ENCODE assay signal across 7 mouse cellular contexts in genomic region chr17:80559050-80559449, GRCm38 (mm10). TPM values are rescaled to one million over a fixed set of nuclear protein-coding genes. Genes with fewer than 3 reads are reported as not detected.
DNase-seq lines count a peak whose midpoint lies in the region; ATAC-seq and TF ChIP-seq lines count a peak whose summit lies in the region.

No protein-coding gene starts in this region.

- peak overlapping the region; percentile 18 for H3K4me2 ChIP-seq in liver, embryonic 14.5 days (ENCODE audit: low read depth)

- TF ChIP-seq EP300 in liver, embryonic 14.5 days (IDR thresholded peaks at IDR 0.05; ENCODE audit: low read depth), result no peak

- no peak overlapping the region for H3K9ac ChIP-seq in liver, embryonic 14.5 days (replicated peaks)

- no peak for TF ChIP-seq POLR2A in bone marrow macrophage, adult 2 months (IDR thresholded peaks at IDR 0.05; ENCODE audit: borderline replicate concordance, low read depth, low read length)

- H3K4me3 ChIP-seq in bone marrow macrophage, adult 2 months (ENCODE audit: insufficient read depth, low read length), result no peak overlapping the region
- no peak overlapping the region for H3K4me3 ChIP-seq in liver, embryonic 14.5 days (ENCODE audit: insufficient read depth in 1 of 2, low read depth in 2 of 2, low read length in 2 of 2)

- H3K27me3 ChIP-seq in liver, embryonic 14.5 days (ENCODE audit: control insufficient read depth, insufficient read depth, low read length), result no peaks in the 10 kb centered on the region

- H3K9me3 ChIP-seq in liver, embryonic 14.5 days (ENCODE audit: control insufficient read depth, low read length), result no peaks in the 10 kb centered on the region

- TF ChIP-seq CTCF in bone marrow macrophage, adult 2 months (IDR thresholded peaks at IDR 0.05; ENCODE audit: low read depth, low read length), result peak; percentile 66
- peak; percentile 56 for TF ChIP-seq CTCF in liver, embryonic 14.5 days (IDR thresholded peaks at IDR 0.05; ENCODE audit: low read depth)

- no peak overlapping the region for H3K27ac ChIP-seq in bone marrow macrophage, adult 2 months (ENCODE audit: insufficient read depth, low read depth, low read length)
- H3K27ac ChIP-seq in liver, embryonic 14.5 days, result peak overlapping the region; percentile 28; the same call in 1 of the 2 replicates

- H3K36me3 ChIP-seq in liver, embryonic 14.5 days (replicated peaks; ENCODE audit: control insufficient read depth, insufficient read depth, low read depth), result no peaks in the 10 kb centered on the region

- DNase-seq in left cerebral cortex, postnatal 4 days, result peak; percentile 42
- no peak for DNase-seq in left cerebral cortex, adult 11 months (ENCODE audit: low spot score)
- DNase-seq in MN1 (ENCODE audit: low spot score), result peak; percentile 65
- peak; percentile 38 for DNase-seq in gastrocnemius, postnatal 14 days
- peak in 1 of 3 experiments; percentile 34 for DNase-seq in liver, embryonic 14.5 days (ENCODE audit: low read depth in 3 of 3, low spot score in 3 of 3)
- no peak for DNase-seq in left cerebral cortex, adult 8-10 months (ENCODE audit: low spot score in 2 of 2)

- WGBS in liver, embryonic 14.5 days (ENCODE audit: insufficient replicate concordance), result 26% methylated on average over 11 of the region's 11 CpGs

- intact Hi-C loops in left cerebral cortex, postnatal 4 days (cut with DNase I), result loop anchor here (2.0 to 10.0 kb wide), 3 partner anchors 78 to 264 kb away; partner anchors contain the start of genes Dhx57, Morn2 and Sos1
- intact Hi-C loops in gastrocnemius, postnatal 14 days (cut with DNase I; ENCODE audit: low total_unique reads), result no loop called here

- no peak for ATAC-seq in liver, embryonic 14.5 days (ENCODE audit: insufficient read depth)

- peaks cover 3% of the 10 kb centered on the region for H3K4me1 ChIP-seq in bone marrow macrophage, adult 2 months (ENCODE audit: control insufficient read depth, insufficient read depth, low read length)
- H3K4me1 ChIP-seq in liver, embryonic 14.5 days (replicated peaks; ENCODE audit: control insufficient read depth in 2 of 2, insufficient read depth in 2 of 2, low read length in 1 of 2), result peaks cover 0 to under 1% of the 10 kb centered on the region in 2 experiments; a peak in 1 of 4 replicates

RNA-seq across cellular contexts. Expression of gene Cdkl4, which starts 18.6 kb away (rescaled TPM):
- 1 to 10 TPM; 5.8 to 6.1 TPM for total RNA-seq in left cerebral cortex, postnatal 4 days (2021)
- polyA plus RNA-seq in bone marrow macrophage, adult 2 months (2012; ENCODE audit: insufficient read depth, insufficient read length, missing spikeins), result 0.25 and 0.45 TPM in 2 replicates
- total RNA-seq in gastrocnemius, postnatal 14 days (2021), result under 1 TPM in 1 of 2 experiments, not detected in 1; 0.14 TPM
- polyA plus RNA-seq in liver, embryonic 14.5 days (2012; rRNA removed), result 0.11 and 0.13 TPM in 2 replicates
- 0.09 TPM in 1 of 2 replicates, not detected in the other for polyA plus RNA-seq in liver, embryonic 14.5 days (2014; fragmentation: Nextera tagmentation; extraction: Ambion mirVana)
- total RNA-seq in left cerebral cortex, adult 8-10 months (2022), result 10 to 100 TPM; 15.5 to 18.0 (median 16.8) TPM

Comparison
In these comparisons a context has a peak if more than half of its experiments do, and no peak if none do; other contexts are left out.
1. DNase-seq: peak in left cerebral cortex, postnatal 4 days (single experiment), MN1 (single experiment) and gastrocnemius, postnatal 14 days (single experiment); none in left cerebral cortex, adult 11 months (single experiment) and left cerebral cortex, adult 8-10 months (0 of 2).
2. RNA of gene Cdkl4, which starts 18.6 kb away (total RNA-seq): 15.5 to 18.0 TPM in left cerebral cortex, adult 8-10 months and 5.8 to 6.1 TPM in left cerebral cortex, postnatal 4 days; 0.14 TPM in gastrocnemius, postnatal 14 days; every median in the first group is over 4 times any median in the second.